Mouse (Mus musculus): ENCODE measurements at regions not wholly inside any gene's neighbourhood (a gene's known extent, or its start where the extent isn't known, plus 50 kb on each side); places are given as distances from the start of the nearest gene placed in this dataset.

DNA sequence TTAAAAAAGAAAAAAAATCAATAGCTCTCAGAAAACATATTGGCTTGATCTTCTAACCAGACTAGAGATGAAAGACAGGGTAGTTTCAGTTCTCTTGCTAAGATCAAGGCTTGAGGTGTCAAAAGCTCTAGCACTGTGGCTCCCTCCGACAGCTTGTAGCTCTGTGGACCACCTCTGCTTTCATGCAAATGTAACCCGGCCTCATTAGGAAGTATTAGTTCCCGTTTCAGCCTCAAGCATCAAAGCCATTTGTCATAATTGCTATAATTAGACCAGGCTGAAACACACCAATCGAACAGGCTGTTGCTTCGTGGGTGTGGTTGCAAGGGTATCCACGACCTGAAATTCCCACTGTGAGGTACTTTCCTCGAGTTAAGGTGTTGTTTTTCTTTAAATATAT is 140.7 kb upstream of the Klf3 start:
- TF ChIP-seq NRF1 (IDR thresholded peaks at IDR 0.05; ENCODE audit: insufficient read depth, low read depth, low read length, poor library complexity, severe bottlenecking) (no peak), RCOR1 (IDR thresholded peaks at IDR 0.05; ENCODE audit: low read depth, low read length) (no peak), MYB (IDR thresholded peaks at IDR 0.05; ENCODE audit: low read depth, low read length) (no peak), ZMIZ1 (IDR thresholded peaks at IDR 0.05; ENCODE audit: low read depth, low read length) (no peak), BHLHE40 (IDR thresholded peaks at IDR 0.05; ENCODE audit: borderline replicate concordance, low read depth, low read length) (no peak), UBTF (IDR thresholded peaks at IDR 0.05; ENCODE audit: borderline replicate concordance, insufficient read depth, low read depth, low read length) (no peak), POLR2AphosphoS5 (IDR thresholded peaks at IDR 0.05; ENCODE audit: borderline replicate concordance, low read depth, low read length) (no peak), MEF2A (IDR thresholded peaks at IDR 0.05; ENCODE audit: extremely low read depth, insufficient replicate concordance, low read depth, low read length, poor library complexity, severe bottlenecking) (no peak), ZKSCAN1 (IDR thresholded peaks at IDR 0.05; ENCODE audit: low read depth, low read length) (no peak), KAT2A (conservative IDR thresholded peaks at IDR 0.05; ENCODE audit: low read depth, low read length) (no peak), USF1 (IDR thresholded peaks at IDR 0.05; ENCODE audit: low read depth, low read length) (no peak), HCFC1 (IDR thresholded peaks at IDR 0.05; ENCODE audit: low read depth, low read length) (no peak), POLR2AphosphoS2 (IDR thresholded peaks at IDR 0.05; ENCODE audit: low read length) (no peak), TCF12 (IDR thresholded peaks at IDR 0.05; ENCODE audit: low read depth, low read length) (no peak), TBP (IDR thresholded peaks at IDR 0.05; ENCODE audit: low read depth, low read length) (no peak), CHD1 (IDR thresholded peaks at IDR 0.05; ENCODE audit: low read depth, low read length) (no peak)
- H3K27ac ChIP-seq (ENCODE audit: control insufficient read depth, low read depth, low read length): no peak overlapping the region
- peak overlapping the region in 1 of 2 experiments; percentile 56; a peak in 2 of 4 replicates for H3K4me3 ChIP-seq (ENCODE audit: control insufficient read depth in 1 of 2, insufficient read depth in 1 of 2, low read depth in 2 of 2, low read length in 2 of 2)
- H3K4me1 ChIP-seq (ENCODE audit: control insufficient read depth in 1 of 2, insufficient read depth in 2 of 2, low read length in 2 of 2): peaks cover 0 to 10% of the 10 kb centered on the region in 2 experiments; a peak in 3 of 4 replicates
- no peaks in the 10 kb centered on the region for H3K9me3 ChIP-seq (replicated peaks; ENCODE audit: insufficient read depth, low read length)
- H3K9ac ChIP-seq (ENCODE audit: control insufficient read depth, low read depth, low read length, poor library complexity, severe bottlenecking): no peak overlapping the region; the same call in 1 of the 2 replicates
- H3K36me3 ChIP-seq (ENCODE audit: control insufficient read depth in 1 of 2, insufficient read depth in 2 of 2, low read length in 2 of 2): peaks cover 0 to 2% of the 10 kb centered on the region in 2 experiments; a peak in 2 of 4 replicates
- no peaks in the 10 kb centered on the region for H3K79me2 ChIP-seq (ENCODE audit: control insufficient read depth, insufficient read depth, low read length, poor library complexity)
- H3K27me3 ChIP-seq (ENCODE audit: control insufficient read depth in 1 of 2, insufficient read depth in 2 of 2, low read length in 2 of 2): no peaks in the 10 kb centered on the region
- DNase-seq (ENCODE audit: low read depth, low spot score): peak; percentile 49

DNA sequence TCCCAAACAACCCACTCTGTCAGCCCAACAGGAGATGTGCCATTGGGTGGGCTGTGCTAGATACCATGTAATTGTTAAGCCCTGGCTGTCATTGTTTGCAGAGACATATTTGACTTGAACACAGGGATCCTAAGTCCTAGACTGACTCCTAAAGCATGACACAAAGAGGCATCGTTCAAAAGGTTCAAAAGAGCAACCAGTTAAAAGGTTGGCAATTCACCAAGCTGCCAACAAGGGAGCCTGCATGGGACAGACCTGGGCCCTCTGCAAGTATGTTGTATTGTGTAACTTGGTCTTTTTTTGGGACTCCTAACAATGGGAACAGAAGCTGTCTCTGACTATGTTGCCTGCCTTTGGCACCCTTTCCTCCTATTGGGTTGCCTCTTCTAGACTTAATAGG is 139.4 kb upstream of the Klf3 start:
- Histone ChIP-seq H3K27me3 (ENCODE audit: control insufficient read depth in 1 of 2, insufficient read depth in 2 of 2, low read length in 2 of 2) (no peaks in the 10 kb centered on the region), H3K4me1 (ENCODE audit: control insufficient read depth in 1 of 2, insufficient read depth in 2 of 2, low read length in 2 of 2) (peaks cover 0 to 10% of the 10 kb centered on the region in 2 experiments; a peak in 3 of 4 replicates), H3K4me3 (ENCODE audit: control insufficient read depth in 1 of 2, insufficient read depth in 1 of 2, low read depth in 2 of 2, low read length in 2 of 2) (no peak overlapping the region), H3K79me2 (ENCODE audit: control insufficient read depth, insufficient read depth, low read length, poor library complexity) (no peaks in the 10 kb centered on the region), H3K9ac (ENCODE audit: control insufficient read depth, low read depth, low read length, poor library complexity, severe bottlenecking) (no peak overlapping the region), H3K36me3 (ENCODE audit: control insufficient read depth in 1 of 2, insufficient read depth in 2 of 2, low read length in 2 of 2) (peaks cover 0 to 2% of the 10 kb centered on the region in 2 experiments; a peak in 2 of 4 replicates), H3K27ac (ENCODE audit: control insufficient read depth, low read depth, low read length) (no peak overlapping the region), H3K9me3 (replicated peaks; ENCODE audit: insufficient read depth, low read length) (no peaks in the 10 kb centered on the region)
- TF ChIP-seq GATA1 (IDR thresholded peaks at IDR 0.05; ENCODE audit: low read depth, low read length) (no peak), MAX (IDR thresholded peaks at IDR 0.05; ENCODE audit: low read length) (no peak), USF2 (IDR thresholded peaks at IDR 0.05; ENCODE audit: borderline replicate concordance in 1 of 2, insufficient read depth in 1 of 2, low read depth in 1 of 2, low read length in 2 of 2) (no peak), ZMIZ1 (IDR thresholded peaks at IDR 0.05; ENCODE audit: low read depth, low read length) (no peak), KAT2A (conservative IDR thresholded peaks at IDR 0.05; ENCODE audit: low read depth, low read length) (no peak), POLR2A (IDR thresholded peaks at IDR 0.05; ENCODE audit: control insufficient read depth in 1 of 2, insufficient read depth in 1 of 2, low read depth in 1 of 2, low read length in 2 of 2, poor library complexity in 1 of 2) (no peak), TAL1 (IDR thresholded peaks at IDR 0.05; ENCODE audit: low read length) (no peak), MAZ (IDR thresholded peaks at IDR 0.05; ENCODE audit: low read depth, low read length) (no peak), NELFE (IDR thresholded peaks at IDR 0.05; ENCODE audit: low read depth, low read length) (no peak), JUND (IDR thresholded peaks at IDR 0.05; ENCODE audit: low read depth, low read length) (no peak), ZC3H11A (IDR thresholded peaks at IDR 0.05; ENCODE audit: low read depth, low read length) (no peak), TBP (IDR thresholded peaks at IDR 0.05; ENCODE audit: low read depth, low read length) (no peak), SMC3 (IDR thresholded peaks at IDR 0.05; ENCODE audit: low read depth, low read length) (no peak)
- DNase-seq (ENCODE audit: low read depth, low spot score): no peak

All from MEL (cell line).